Mouse (Mus musculus) inflammation-experienced regulatory T-cells, adult 6 months (primary cell): ENCODE data around the gene Ptprh. TPM values are rescaled to one million over a fixed set of nuclear protein-coding genes. Genes with fewer than 3 reads are reported as not detected.
"Not testable (repeated sequence)": the region's sequence is repeated elsewhere in the genome, so short reads cannot be mapped to it uniquely, and the experiment has no call there.

ENCODE experiments used
- ATAC-seq: one replicate; pipeline ENCODE4 v1.8.0; 2017
- polyA plus RNA-seq, 3 experiments: library from polyadenylated mRNA; unstranded; fragments of 100-300 nt; shearing (Covaris generic); gene quantifications; one replicate each; pipeline ENCODE4 v1.2.1; 2017

Ptprh gene
- polyA plus RNA-seq, 3 experiments from 2014 or later, result not detected

DNA sequence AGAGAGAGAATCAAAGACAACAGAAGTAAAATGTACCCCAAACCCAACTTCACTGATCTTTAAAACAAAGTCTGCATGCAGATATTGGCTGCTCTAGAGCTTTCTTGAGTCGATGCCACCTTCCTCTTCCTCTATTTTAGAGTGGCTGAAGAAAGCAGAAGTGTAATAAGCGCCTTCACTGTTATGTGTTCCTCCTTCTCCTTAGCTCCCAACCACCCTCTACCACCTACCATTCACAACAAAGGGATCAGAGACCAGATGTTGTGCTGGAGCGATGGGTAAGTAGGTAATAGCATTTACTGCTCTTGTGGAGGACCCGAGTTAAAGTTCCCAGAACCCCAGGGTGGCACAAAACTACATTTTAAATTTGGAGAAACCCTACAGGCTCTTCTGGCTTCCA lies 6.8 kb downstream of the Ptprh start:
- not testable (repeated sequence) for ATAC-seq

DNA sequence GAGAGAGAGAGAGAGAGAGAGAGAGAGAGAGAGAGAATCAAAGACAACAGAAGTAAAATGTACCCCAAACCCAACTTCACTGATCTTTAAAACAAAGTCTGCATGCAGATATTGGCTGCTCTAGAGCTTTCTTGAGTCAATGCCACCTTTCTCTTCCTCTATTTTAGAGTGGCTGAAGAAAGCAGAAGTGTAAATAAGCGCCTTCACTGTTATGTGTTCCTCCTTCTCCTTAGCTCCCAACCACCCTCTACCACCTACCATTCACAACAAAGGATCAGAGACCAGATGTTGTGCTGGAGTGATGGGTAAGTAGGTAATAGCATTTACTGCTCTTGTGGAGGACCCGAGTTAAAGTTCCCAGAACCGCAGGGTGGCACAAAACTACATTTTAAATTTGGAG lies 22.4 kb downstream of the Ptprh start:
- ATAC-seq, result not testable (repeated sequence)

DNA sequence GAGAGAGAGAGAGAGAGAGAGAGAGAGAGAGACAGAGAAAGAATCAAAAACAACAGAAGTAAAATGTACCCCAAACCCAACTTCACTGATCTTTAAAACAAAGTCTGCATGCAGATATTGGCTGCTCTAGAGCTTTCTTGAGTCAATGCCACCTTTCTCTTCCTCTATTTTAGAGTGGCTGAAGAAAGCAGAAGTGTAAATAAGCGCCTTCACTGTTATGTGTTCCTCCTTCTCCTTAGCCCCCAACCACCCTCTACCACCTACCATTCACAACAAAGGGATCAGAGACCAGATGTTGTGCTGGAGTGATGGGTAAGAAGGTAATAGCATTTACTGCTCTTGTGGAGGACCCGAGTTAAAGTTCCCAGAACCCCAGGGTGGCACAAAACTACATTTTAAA lies 31.5 kb downstream of the Ptprh start:
- not testable (repeated sequence) for ATAC-seq

DNA sequence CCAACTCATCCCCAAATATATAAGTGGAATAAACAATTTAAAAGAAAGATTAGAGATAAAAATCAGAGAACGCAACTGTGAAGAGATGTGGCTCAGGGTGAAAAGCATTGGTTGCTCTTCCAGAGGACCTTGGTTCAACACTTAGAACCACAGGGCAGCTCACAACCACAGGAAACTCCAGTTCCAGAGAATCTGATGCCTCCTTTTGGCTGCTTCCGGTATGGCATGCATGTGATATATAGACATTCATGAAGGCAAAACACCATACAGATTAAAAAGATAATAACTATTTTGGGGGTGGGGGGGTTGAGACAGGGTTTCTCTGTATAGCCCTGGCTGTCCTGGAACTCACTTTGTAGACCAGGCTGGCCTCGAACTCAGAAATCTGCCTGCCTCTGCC lies 41.2 kb downstream of the Ptprh start:
- no peak for ATAC-seq

DNA sequence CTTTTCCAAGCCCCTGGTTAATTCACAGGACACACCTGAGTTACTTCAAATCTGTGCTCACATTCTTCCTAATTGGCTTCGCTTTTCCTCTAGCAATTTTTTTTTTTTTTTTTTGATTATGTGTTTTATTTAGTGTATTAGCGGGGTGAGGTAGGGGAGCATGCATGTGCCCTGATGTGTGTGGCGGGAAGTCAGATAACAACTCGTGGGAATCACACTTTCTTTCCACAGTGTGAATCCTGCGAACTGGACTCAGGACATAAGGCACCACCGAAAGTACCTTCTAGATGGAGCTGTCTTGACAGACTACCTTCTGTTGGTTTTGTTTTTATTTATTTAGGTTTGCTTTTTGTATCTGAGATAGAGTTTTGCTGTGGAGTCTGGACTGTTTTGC lies 46.7 kb downstream of the Ptprh start:
- no peak for ATAC-seq

DNA sequence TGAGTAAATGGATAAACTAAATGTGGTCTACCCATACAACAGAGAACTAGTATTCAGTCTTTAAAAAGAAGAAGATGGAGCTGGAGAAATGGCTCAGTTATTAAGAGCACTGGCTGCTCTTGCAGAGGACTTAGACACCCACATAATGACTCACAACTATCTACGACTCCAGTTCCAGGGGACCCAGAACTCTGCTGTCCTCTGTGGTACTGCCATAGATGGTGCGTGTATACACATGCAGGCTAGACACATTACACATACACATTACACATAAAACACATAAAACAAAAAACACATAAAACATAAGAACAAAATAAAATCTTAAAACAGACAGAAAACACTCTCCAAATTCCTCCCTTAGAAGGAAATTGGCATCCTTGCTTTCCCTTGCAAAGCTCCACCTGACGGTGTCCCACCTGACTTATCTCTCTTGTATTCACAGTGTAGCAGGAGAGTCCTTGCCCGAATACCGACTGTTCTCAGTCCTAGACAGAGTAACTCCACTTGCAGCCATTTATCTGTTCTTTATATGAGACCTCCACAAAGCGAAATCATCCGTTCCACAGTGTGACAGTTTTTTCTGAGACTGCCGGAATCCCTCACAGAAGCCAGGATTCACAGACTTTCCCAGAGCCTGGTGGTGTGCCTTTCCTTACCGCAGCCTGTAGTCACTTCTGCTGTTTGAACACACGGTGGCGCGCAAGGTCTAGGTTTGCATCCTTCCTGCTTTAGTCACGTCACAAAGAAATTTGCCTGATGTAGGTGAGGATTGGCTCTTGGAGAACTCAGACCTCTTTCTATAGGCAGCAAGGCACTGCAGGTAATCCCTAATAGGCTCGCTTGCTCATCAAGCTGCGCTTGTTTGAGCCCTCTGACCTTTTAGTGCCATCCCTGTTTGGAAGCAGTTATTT lies 47.3 kb downstream of the Ptprh start:
- peak; percentile 100 for ATAC-seq

DNA sequence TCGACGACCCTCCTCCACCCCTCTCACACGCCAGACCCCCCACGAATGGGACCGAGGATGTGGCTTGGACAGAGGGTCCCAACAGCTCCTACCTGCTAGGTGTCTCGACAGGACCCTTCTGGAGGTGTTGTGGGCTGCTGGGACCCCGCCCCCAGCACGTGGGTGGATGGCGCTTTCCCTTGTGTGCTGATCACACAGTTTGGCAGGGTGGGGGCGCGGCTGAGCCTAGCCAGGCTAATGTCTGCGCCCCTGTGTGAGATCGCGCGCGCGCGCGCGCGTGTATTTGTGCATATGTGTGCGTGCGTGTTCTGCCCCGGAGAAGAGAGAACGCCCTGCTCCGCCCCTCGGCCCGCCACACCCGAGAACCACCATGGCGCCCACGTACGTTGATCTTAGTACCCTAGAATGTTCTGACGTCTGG lies 56.6 kb downstream of the Ptprh start, which contains the start of gene Syt5:
TSS of gene Syt5 (minus strand) at position 321 of the 421 bp plus-strand sequence.
- peak; percentile 17 for ATAC-seq

DNA sequence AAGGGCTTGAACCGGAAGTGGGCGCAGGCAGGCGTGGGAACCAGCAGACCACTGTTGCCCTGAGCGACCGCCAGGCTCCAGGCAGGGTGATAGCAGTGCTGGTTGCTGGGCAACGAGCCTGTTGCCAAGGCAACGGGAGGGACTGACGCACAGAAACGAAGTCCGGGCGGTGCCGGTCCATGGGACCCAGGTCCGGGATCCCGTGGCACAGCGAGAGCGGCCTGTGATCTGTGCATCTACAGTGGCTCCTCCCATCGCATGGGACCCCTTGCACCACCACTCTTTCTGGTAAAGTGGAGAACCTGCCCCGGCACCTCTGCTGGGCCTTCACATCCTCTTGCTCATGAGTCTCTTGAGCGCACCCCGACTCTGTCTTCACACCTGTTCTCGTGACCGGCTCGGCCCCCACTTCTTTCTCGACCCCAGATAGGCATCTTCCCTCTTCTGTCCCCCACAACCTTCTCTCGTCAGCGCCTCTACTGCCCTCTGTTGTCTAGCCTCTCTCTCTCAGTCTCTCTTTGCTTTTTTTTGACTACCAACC lies 57.2 kb downstream of the Ptprh start:
- ATAC-seq, result no peak

DNA sequence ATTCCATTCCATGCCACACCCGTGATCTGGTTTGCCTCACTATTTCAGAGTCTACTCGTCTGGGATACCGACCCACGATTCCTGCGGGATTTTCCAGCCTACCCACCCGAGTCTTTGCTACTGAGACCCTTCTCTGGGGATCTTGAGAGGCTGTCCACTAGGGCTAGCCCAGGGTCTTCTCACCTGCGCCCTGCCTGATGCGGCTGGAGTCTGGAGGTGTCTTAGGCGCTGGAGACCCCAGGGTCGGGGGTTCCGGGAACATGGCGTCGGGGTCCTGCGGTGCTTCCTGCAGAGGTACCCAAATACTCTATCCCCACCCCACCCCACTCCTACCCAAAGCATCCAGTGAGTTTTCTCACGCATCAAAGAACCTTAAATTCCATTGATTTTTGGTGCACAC lies 57.8 kb downstream of the Ptprh start:
- no peak for ATAC-seq

DNA sequence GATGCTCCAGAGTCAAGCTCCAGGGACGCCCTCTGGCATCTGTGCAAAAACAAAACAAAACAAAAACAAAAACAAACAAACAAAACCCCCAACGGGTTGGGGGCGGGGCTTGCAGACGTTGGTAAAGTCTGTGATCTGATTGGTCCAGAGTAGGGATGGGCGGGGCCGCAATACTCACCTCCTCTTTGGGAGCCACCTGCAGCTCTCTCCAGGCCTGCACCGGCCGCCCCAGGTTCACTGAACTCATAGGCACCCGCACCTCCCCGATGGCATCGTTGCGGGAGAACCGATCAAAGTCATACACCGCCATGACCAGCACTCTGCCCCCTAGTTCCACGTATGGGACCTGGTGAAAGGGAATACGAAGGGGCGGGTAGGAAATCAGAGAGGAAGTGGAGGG lies 61.8 kb downstream of the Ptprh start:
- ATAC-seq, result no peak

DNA sequence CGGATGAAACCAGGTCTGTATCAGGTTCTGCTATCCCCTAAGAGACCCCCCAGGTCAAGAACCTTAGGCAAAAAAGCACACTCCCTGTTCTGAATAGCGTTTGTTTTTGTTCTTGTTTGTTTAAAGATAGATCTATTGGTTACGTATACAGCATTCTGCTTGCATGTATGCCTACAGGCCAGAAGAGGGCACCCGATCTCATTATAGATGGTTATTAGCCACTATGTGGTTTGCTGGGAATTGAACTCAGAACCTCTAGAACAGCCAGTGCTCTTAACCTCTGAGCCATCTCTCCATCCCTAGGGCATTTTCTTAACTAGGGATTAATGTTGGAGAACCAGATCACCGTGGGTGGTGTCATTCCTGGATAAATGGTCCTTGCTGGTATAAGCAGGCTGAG lies 62.5 kb downstream of the Ptprh start:
- no peak for ATAC-seq

DNA sequence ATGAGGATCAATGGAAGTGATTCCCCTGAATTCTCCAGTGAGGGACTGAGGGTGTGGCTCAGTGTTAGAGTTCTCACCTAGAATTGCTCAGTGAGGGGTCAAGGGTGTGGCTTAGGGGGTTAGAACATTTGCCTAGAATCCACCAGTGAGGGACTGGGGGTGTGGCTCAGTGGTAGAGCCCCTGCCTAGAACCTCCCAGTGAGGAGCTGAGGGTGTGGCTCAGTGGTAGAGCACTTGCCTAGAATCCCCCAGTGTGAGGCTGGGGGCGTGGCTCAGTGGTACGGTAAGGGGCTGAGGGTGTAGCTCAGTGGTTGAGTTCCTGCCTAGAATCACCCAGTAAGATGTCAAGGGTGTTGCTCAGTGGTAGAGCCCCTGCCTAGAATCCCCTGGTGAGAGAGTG lies 64.8 kb downstream of the Ptprh start:
- ATAC-seq, result no peak

DNA sequence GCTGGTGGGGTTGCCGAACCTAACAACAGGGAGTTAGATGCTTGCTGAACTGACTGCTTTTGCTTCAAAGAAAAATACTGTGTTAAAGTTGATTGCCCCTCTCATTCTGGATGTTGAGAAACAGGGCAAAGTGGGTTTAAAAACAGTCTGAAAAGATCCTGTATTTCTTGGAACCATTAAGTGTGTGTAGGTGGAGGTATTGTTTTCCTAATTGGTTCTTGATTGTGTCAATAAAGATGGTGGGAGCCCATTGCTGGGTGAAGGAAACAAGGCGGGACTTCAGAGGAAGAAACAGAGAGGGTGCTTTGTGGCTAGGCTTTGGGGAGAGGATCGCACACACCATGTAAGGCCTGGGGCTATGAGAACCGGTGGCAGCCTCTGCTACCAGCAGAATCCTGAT lies 66.7 kb downstream of the Ptprh start:
- ATAC-seq, result no peak

DNA sequence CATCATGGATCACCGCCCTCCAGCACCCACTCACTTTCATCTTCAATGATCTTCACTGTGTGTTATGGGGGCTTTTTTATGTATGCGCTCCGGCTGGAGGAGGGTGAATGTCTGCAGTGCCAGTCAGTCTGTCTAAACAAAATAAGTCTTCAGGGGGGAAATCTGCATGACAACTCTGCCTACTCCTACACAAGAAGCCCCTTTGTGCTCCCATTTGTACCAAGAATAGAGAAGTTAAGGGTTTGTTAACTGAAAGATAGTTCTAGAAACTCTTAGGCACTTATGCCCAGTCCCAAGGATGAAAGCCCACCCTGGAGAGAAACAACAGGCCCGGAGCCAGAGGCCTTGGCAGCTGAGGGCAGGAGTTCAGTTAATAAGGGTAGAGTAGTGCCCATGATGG lies 67.5 kb downstream of the Ptprh start:
- no peak for ATAC-seq

DNA sequence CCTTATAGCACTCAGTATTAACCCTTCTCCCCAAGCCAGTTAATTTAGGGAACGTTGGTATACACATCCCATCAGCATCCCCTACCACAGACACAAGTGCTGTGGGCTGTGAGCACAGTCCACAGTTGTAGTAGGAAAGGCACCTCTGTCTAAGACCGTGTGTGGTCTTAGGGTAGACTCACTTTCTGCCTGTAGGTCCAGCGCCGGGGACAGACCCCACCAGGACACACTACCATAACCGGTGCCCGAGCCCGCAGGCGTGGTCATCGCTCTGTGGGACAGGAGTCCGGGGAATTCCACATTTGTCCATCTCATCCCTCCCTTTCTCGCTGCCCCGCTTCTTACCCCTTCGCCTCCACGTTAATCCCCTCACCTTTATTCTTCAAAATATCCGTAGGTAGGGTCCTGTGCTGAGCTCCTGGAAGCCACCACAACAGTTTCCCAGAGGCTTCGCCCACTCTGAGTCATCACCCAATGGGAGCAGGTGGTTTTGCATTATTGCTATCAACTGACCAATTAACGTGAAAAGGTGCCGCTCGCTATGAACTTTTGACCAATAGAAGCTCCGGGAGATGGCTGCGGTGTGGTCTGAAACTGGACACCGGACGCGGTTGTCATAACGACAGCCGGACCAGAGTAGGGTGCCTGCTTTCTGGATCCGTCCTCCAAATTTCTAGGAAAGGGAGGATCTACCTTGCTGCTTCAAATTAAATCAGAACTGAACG lies 71.7 kb downstream of the Ptprh start, which contains the start of gene Dnaaf3:
TSS of gene Dnaaf3 (minus strand) at position 449 of the 725 bp plus-strand sequence.
- ATAC-seq, result no peak

DNA sequence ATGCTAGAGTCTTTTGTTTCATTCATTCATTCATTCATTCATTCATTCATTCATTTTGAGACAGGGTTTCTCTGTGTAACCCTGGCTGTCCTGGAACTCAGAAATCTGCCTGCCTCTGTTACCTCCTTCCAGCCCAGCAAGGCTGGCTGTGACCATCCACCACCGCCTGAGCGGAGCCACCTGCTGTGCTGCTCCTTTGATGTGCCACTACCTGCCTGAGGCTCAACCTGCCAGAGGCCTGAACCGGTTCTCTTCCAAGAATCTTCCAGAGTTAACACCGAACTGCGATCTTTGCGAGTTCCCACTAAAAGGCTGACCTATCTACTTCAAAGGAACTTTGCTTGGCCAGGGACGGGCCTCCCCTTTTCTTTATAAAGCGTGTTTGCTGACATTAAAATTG lies 73.7 kb downstream of the Ptprh start:
- ATAC-seq, result not testable (repeated sequence)

DNA sequence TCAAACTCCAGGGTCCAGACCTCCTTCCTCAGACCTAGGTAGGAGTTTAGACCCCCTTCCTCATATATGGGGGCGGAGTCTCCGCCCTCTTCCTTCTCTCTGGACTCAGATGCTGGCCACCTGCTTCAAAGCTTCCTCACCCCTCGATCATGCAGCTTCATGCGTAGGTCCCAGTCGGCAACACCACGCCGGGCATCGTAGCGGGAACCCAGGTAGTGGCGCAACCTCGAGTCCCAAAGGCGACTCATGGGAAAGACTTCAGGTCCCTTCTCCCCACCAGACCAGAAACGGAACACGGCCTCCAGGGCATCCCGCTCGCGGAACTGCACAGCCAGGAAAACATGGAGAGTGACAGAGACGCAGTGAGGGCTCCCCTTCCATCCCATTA lies 76.5 kb downstream of the Ptprh start:
- ATAC-seq, result no peak

DNA sequence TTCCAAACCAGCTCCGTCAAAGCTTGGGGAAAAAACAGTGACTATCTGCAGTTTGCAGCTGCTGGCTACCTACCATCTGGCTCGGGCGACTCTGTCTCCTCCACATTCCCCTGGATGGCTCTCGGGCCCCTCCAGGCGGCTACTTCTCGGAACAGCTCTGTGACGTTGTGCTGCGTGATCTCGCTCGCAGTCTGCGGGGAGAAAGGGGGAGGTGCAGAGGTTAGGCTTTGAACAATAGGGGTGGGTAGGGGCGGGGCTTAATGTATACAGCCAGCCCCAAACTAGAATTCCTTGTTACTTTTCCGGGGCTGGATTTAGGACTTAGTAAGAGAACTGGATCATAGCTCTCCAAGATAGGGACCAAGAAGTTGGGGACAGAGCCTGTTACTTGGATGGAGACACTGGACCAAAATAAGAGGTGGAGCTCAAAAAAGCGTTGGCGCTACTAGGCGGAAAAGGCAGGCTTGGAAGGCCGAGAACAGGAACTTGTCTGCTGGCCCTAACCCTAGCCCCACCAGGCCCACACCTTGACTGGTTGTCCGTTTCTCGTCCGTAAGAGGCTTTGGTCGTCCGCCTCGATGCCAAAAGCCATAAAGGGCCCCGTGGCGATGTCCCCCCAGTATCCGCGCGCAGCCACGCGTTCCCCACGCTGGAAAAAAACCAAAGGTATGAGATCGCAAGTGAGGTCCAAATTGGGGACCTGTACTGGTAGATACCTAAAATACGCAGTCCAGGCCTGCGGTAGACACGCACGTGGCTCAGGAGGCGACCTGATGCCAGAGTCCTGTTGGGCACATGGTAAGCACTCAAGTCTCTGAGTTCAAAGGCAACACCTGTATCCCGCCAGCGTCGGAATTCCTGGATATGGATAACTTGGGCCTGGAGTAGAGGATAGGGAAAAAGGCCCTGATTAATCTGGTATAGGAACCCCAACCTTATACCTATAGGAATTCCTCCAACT lies 77.2 kb downstream of the Ptprh start:
- ATAC-seq, result peak; percentile 98

DNA sequence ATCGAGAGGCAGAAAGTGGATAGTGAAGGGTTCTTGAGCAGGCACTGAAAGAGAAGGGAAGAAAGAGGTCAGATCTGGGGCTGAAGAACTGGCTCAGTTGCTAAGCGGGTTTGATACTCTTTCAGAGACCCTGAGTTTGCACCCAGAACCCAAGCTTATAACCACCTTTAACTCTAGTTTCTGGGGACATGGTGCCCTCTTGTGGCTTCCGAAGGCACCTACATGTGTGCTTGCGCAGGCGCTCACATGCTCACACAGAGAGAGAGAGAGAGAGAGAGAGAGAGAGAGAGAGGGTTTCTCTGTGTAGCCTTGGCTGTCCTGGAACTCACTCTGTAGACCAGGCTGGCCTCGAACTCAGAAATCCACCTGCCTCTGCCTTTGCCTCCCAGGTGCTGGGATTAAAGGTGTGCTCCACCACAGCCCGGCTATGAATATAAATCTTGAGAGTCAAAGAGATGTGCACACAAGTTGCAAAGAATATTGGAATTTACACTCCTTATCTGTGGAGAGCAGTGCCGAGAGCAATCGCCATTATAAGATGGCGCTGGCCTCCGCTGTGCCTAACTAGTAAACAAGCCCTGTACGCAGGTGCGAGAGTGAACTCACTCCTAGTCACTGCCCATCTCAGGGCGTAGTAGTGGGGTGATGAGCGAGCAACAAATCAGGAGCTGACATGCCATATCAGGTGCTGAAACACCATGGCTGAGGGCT lies 79.5 kb downstream of the Ptprh start, which contains the start of gene Tnni3:
TSS of gene Tnni3 (minus strand) at position 18 of the 711 bp plus-strand sequence.
- peak; percentile 45 for ATAC-seq

DNA sequence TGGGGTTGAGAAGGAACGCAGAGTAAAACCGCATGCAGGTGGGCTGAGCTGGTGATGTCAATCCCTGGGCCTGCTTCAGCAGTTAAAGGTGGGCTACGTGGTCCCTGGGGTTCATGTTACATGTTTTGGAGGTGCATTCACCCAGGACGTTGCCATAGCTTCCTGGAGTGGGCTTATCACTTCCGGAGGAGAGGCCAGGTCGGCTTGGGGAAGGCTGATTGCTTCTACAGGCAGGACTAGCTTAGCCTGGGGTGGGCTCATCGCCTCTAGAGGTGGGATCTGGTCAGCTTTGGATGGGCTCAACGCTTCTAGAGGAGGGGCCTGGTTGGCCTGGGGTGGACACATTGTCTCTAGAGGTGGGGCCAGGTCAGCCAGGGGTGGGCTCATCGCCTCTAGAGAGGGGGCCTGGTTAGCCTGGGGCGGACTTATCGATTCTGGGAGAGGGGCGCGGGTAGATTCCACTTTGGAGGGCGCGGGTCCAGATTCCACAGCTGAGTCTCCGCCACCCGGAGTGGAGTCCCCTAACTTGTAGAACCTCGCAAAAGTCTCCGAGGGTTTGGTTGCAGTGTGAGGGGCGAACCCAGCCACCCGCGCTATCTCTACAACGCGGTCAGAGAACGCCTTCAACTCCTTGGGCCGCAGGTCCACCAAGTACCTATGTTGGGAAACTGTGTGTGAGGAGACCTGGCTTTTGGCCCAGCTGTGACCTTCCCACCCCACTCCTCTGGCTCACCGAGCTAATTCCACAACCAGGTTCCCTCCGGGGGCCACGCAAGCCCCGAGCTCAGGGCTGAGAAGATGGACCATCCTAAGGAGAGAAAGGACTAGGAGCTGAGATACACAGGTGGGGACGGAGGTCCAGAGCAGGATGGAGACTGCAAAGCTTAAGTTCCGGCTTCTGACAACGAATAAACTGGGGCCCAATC lies 80.4 kb downstream of the Ptprh start:
- ATAC-seq, result no peak
